Mouse (Mus musculus): ENCODE measurements around the gene Iqsec2. TPM values are rescaled to one million over a fixed set of nuclear protein-coding genes. Genes with fewer than 3 reads are reported as not detected.

The Iqsec2 gene
- polyA plus RNA-seq (2017; shearing (Covaris generic)): 0.07 TPM

DNA sequence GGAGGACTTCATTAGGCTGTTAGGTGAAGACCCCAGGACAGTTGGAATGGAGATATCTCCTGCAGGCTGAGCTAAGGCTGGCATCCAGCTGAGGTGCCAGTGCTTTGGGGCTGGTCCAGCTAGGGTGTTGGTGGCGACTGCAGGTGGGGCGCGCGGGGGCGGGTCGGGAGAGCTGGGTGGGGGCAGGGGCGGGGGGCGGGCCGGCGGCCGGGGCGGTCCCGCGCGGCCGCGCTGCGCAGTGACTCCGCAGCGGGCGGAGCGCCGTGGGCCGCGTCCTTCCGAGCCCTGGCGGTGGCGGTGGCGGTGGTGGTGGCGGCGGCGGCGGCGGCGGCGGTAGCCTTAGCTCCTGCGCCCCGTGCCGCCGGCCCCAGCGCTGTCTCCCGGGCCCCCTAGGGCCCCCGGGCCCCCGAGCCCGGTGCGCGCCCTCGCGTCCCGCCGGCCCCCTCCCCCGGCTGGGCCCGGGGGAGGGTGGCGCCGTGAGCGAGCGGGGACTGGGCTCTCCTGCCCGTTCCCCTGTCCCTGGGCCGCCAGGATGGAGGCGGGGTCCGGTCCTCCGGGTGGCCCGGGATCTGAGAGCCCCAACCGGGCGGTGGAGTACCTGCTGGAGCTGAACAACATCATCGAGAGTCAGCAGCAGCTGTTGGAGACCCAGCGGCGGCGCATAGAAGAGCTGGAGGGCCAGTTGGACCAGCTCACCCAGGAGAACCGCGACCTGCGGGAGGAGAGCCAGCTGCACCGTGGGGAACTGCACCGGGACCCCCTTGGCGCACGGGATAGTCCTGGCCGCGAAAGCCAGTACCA lies at the start of gene Iqsec2:
TSS of gene Iqsec2 (plus strand) at position 328 of the 801 bp plus-strand sequence.

GRCm38 (mm10) chrX:152232781-152233763 lies 89.0 kb downstream of the Iqsec2 start, which contains the start of gene Kdm5c:
TSS of gene Kdm5c (plus strand) at chrX:152233020.

Other genes with a start within 250 kb of the Iqsec2 start
- 94.9 TPM for gene Hsd17b10, start 142.4 kb upstream of the Iqsec2 start, polyA plus RNA-seq (2017; shearing (Covaris generic))
- gene Ribc1, start 128.0 kb upstream of the Iqsec2 start, polyA plus RNA-seq (2017; shearing (Covaris generic)): 1.8 TPM
- gene Smc1a, start 127.8 kb upstream of the Iqsec2 start, polyA plus RNA-seq (2017; shearing (Covaris generic)): 83.9 TPM
- gene Kdm5c, start 88.8 kb downstream of the Iqsec2 start, polyA plus RNA-seq (2017; shearing (Covaris generic)): 47.8 TPM
- gene Kantr, start 183.2 kb downstream of the Iqsec2 start, polyA plus RNA-seq (2017; shearing (Covaris generic)): 23.2 TPM
- 41.3 TPM for gene Tspyl2, start 198.2 kb downstream of the Iqsec2 start, polyA plus RNA-seq (2017; shearing (Covaris generic))
- gene Gpr173, start 224.4 kb downstream of the Iqsec2 start, polyA plus RNA-seq (2017; shearing (Covaris generic)): not detected

Measured in CD4-positive, CD25-positive, alpha-beta regulatory T cell (primary cell).